Mouse (Mus musculus) CD4-positive, CD25-positive, alpha-beta regulatory T cell (primary cell): ENCODE data around the gene Gart. TPM values are rescaled to one million over a fixed set of nuclear protein-coding genes. Genes with fewer than 3 reads are reported as not detected.

Source experiments
- polyA plus RNA-seq: library from polyadenylated mRNA; unstranded; fragments of 100-300 nt; shearing (Covaris generic); gene quantifications from one replicate; pipeline ENCODE4 v1.2.1, GENCODE M21; 2017

Gene Gart
- 127 TPM for polyA plus RNA-seq

GRCm38 (mm10) chr16:91646681-91647419 lies at the start of gene Gart:
TSS of gene Gart (minus strand) at chr16:91646952.

GRCm38 (mm10) chr16:91688619-91689334 lies 42.0 kb upstream of the Gart start, which contains the start of gene Donson:
TSS of gene Donson (minus strand) at chr16:91688770.

GRCm38 (mm10) chr16:91647461-91648219 lies 888 bp upstream of the Gart start, which contains the start of gene Son:
TSS of gene Son (plus strand) at chr16:91647506.

GRCm38 (mm10) chr16:91618511-91619501 lies 27.9 kb downstream of the Gart start, which contains the start of gene Dnajc28:
TSS of gene Dnajc28 (minus strand) at chr16:91619026.

GRCm38 (mm10) chr16:91597672-91598010 lies 49.1 kb downstream of the Gart start, which contains the start of gene Tmem50b:
TSS of gene Tmem50b (minus strand) at chr16:91597800.

Other genes starting within 250 kb of the Gart start
- gene Il10rb, start 240.8 kb downstream of the Gart start, polyA plus RNA-seq = 154 TPM
- gene Ifnar1, start 161.7 kb downstream of the Gart start, polyA plus RNA-seq = 168 TPM
- 66.1 TPM for gene Ifngr2, start 99.9 kb downstream of the Gart start, polyA plus RNA-seq
- gene Tmem50b, start 49.2 kb downstream of the Gart start, polyA plus RNA-seq = 35.6 TPM
- 2.6 TPM for gene Dnajc28, start 27.9 kb downstream of the Gart start, polyA plus RNA-seq
- gene Son, start 554 bp upstream of the Gart start, polyA plus RNA-seq = 136 TPM
- 86.4 TPM for gene Donson, start 41.8 kb upstream of the Gart start, polyA plus RNA-seq
- gene Cryzl1, start 82.0 kb upstream of the Gart start, polyA plus RNA-seq = 66.7 TPM
- gene Itsn1, start 82.3 kb upstream of the Gart start, polyA plus RNA-seq = 3.0 TPM